Mouse (Mus musculus): Measurements from ENCODE around the gene Nedd4.

DNA sequence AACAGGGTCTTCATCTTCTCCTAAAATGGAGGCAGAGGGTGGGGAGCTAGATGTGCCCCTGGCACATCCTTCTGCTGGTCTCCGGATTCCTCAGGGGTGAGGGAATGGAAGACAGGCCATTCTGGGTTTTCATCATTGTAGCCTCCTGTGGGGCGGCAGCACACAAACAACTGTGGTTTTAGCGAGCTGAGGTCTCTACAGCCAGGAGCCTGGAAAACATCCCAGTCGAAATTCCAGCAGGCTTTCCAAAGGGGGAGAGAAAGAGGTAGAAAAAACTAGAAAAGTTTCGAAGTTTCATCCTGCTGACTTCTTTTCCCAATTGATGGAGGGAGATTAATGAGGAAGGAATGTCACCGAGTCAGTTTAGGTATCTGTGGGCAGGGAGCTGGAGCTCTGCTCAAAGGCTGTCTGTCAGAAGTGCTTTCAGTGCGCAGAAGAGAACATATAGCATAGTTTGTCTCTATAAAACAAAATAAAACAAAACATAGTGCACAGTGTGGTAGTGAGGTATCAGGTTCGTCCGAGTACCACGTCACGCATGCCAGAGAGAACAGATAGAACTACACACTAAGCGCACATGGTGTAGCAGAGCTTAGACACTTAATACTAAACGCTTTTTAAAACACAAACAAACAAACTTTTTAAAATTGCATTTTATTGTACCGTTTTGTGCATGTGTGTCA, 128.5 kb downstream of the Nedd4 start:
- TF ChIP-seq CTCF (IDR thresholded peaks at IDR 0.05; ENCODE audit: control insufficient read depth, insufficient read depth, insufficient read length), result no peak
- TF ChIP-seq CEBPB (IDR thresholded peaks at IDR 0.05; ENCODE audit: low read depth), result no peak
- no peak for TF ChIP-seq USF1 (IDR thresholded peaks at IDR 0.05; ENCODE audit: low read depth)
- TF ChIP-seq MYOD1 (IDR thresholded peaks at IDR 0.05; ENCODE audit: control insufficient read depth, insufficient read length, low read depth), result no peak
- TF ChIP-seq MAX (IDR thresholded peaks at IDR 0.05), result no peak
- no peak for TF ChIP-seq MYOG (IDR thresholded peaks at IDR 0.05; ENCODE audit: control insufficient read depth, extremely low read depth, insufficient read length)
